Mouse (Mus musculus) cortical plate, adult 2 months (tissue): ENCODE data around the gene Gm16181. TPM values are rescaled to one million over a fixed set of nuclear protein-coding genes. Genes with fewer than 3 reads are reported as not detected.
"Not testable (repeated sequence)": the region's sequence is repeated elsewhere in the genome, so short reads cannot be mapped to it uniquely, and the experiment has no call there.

Experiments
- H3K27ac ChIP-seq: fragments of 200-500 bp; 2 replicates; pipeline ENCODE4 v1.5.1; 2012; ENCODE audit warnings: low read length, control low read depth, inconsistent platforms; ENCODE audit not compliant: insufficient read depth
- H3K4me1 ChIP-seq: fragments of 200-500 bp; 2 replicates; pipeline ENCODE4 v1.6.1; 2011; ENCODE audit warnings: low read length; ENCODE audit not compliant: control insufficient read depth, insufficient read depth
- H3K4me3 ChIP-seq: fragments of 200-500 bp; 2 replicates; pipeline ENCODE4 v1.5.1; 2011; ENCODE audit warnings: mild to moderate bottlenecking, low read length, control low read depth; ENCODE audit not compliant: insufficient read depth
- CTCF ChIP-seq: fragments of 200-500 bp; IDR thresholded peaks from 2 replicates; pipeline ENCODE4 v1.5.1; 2011; ENCODE audit warnings: mild to moderate bottlenecking, control low read depth, low read length; ENCODE audit not compliant: insufficient read depth; ENCODE audit errors: extremely low read depth
- POLR2A ChIP-seq: fragments of 200-500 bp; IDR thresholded peaks from 2 replicates; pipeline ENCODE4 v1.6.1; 2011; ENCODE audit warnings: mild to moderate bottlenecking, low read length, control low read depth; ENCODE audit not compliant: insufficient read depth; ENCODE audit errors: extremely low read depth
- polyA plus RNA-seq: library from polyadenylated mRNA; depleted of rRNA; stranded (reverse); fragments of >200 nt; gene quantifications from 2 replicates; pipeline ENCODE4 v1.2.3, GENCODE M21; 2012

Gm16181 gene
- polyA plus RNA-seq, 1 experiment, result not detected

DNA sequence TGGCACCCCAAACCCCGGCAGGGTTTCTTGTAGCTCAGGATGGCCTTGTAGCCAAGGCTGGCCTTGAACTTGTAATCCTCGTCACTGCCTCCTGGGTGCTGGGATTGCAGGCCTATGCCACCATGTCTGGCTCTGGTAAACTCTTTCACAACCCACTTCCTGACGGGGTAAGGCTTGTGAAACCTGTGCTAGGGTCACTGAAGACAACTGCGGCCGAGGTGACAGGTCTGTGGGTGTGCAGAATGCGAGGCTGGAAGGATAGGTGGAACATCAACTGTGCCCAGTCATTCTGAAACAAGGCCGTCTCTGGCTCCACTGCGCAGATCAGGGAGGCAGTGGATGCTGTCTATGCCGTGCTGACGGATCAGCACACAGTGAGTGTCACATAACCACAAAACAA, 10.4 kb downstream of the Gm16181 start:
- no peak overlapping the region for H3K27ac ChIP-seq
- no peak for TF ChIP-seq POLR2A
- no peak for TF ChIP-seq CTCF
- no peak overlapping the region for H3K4me3 ChIP-seq
- H3K4me1 ChIP-seq, result no peaks in the 10 kb centered on the region

DNA sequence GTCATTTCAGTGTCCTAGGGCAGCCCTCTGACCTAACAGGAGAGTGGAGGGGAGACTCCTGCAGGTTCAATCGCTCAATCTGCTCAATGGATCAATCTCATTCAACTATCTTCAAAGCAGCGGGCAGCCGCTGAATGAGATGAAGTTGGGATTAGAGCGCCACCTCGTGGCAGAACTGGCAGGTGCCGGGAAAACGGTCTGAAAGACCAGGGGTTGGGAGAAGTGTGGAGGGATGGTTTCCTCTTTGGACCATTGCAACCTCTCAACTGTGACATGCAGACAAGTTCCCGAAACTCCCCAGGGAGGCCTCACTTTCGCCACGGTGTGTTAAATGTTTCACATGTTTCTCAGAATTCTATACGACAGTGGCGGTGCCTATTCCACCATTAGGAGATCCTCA, 11.4 kb downstream of the Gm16181 start:
- H3K4me1 ChIP-seq, result no peaks in the 10 kb centered on the region
- H3K4me3 ChIP-seq, result no peak overlapping the region
- TF ChIP-seq POLR2A (no peak), CTCF (peak; percentile 85)
- no peak overlapping the region for H3K27ac ChIP-seq

DNA sequence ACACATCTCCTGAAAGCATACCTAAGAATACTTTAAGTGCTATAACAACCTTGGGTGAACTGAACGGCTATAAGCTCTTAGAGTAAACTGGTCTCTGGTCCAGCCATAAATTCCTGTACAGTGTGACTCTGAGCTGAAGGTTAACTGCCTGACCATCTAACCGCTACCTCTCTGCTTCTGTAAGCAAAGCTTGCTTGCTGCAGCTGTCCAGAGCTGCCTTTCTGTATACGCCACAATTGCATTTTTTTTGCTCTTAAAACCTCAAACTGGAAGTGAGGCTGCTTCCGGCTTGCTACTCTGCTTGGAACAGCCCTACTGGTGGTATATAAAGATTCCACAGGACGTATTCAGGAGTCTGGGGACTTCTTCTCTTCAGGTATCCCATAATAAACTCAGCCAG, 12.0 kb downstream of the Gm16181 start:
- H3K4me3 ChIP-seq, result no peak overlapping the region
- no peak for TF ChIP-seq POLR2A
- TF ChIP-seq CTCF, result no peak
- H3K27ac ChIP-seq, result no peak overlapping the region
- H3K4me1 ChIP-seq, result no peaks in the 10 kb centered on the region

DNA sequence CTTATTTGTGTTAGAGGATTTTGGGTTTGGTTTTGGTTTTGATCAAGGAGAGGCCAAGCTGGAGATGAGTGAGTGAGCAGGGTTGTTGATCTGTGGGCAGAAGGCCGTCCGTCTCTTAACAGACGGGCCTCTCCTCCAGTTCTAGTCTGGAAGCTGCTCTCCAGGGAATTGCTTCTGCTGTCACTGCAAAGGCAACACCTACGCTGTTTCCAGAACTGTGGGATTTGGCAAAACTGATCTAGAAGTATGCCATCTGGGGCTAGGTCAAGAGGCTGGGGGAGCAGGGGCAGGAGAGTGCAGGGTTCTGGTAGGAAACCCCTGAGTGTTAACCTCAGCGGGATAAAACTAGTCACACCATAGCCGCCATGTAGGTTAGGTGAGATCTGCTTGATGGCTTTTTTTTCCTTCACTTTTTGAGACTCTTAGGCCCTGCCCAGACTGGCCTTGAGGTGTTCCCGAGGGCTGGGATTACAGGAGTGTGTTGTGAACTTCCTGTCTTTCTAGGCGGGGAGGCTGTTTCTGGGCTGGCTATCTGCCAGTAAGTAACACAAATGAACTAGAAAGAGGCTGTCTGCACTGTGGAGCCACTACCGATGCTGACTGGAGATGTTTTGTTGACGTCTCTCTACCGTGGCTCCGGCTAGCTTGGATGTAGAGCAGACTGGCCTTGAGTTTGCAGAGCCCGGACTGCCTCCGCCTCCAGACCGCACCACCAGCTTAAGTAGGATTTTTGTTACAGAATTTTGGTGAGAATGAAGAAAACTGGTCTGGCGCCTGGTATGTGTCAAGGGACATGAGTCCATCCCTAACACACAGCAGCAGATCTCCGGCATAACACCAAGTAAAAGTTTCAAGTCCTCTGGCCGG, 12.7 kb downstream of the Gm16181 start, which contains the start of gene Atp6v1g2:
TSS of gene Atp6v1g2 (plus strand) at position 547 of the 867 bp plus-strand sequence.
- no peak within 1 kb of the TSS for H3K27ac ChIP-seq
- H3K4me1 ChIP-seq, result no peaks in the 10 kb centered on the region
- peak within 1 kb of the TSS; percentile 50; the same call in 1 of the 2 replicates for H3K4me3 ChIP-seq
- TF ChIP-seq POLR2A (no peak), CTCF (no peak)

DNA sequence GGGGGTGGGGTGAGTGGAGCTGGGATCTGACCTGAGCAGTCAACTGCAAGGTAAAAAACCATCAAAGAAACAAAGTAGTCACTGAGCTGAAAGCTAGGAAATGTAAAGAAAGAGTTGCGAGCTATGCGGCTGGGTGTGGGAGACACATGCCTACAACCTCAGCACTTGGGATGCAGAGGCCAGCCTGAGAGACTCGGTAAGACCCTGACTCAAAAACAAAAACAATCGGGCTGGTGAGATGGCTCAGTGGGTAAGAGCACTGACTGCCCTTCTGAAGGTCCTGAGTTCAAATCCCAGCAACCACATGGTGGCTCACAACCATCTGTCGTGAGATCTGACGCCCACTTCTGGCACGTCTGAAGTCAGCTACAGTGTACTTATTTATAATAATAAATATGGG, 13.5 kb downstream of the Gm16181 start:
- not testable (repeated sequence) for H3K4me3 ChIP-seq, H3K4me1 ChIP-seq, H3K27ac ChIP-seq

DNA sequence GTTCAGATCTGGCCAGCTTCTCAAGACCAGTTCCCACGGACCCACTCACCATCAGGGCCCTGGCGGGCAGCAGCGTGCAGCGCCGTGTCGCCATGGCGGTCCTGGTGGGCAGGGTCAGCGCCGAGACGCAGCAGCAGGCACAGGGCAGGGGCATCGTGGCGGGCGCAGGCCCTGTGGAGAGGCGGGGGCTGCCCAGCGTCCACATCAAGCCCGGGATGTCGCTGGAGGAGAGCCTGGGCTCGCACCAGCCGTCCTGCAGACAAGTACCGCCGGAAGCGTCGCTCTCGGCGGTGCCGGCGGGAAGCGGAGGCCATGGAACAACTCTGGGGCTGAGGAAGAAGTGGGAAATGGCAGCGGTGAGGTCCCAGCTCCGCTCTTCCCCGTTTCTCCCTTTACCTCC, 14.3 kb downstream of the Gm16181 start:
- peak overlapping the region; percentile 50 for H3K4me3 ChIP-seq

DNA sequence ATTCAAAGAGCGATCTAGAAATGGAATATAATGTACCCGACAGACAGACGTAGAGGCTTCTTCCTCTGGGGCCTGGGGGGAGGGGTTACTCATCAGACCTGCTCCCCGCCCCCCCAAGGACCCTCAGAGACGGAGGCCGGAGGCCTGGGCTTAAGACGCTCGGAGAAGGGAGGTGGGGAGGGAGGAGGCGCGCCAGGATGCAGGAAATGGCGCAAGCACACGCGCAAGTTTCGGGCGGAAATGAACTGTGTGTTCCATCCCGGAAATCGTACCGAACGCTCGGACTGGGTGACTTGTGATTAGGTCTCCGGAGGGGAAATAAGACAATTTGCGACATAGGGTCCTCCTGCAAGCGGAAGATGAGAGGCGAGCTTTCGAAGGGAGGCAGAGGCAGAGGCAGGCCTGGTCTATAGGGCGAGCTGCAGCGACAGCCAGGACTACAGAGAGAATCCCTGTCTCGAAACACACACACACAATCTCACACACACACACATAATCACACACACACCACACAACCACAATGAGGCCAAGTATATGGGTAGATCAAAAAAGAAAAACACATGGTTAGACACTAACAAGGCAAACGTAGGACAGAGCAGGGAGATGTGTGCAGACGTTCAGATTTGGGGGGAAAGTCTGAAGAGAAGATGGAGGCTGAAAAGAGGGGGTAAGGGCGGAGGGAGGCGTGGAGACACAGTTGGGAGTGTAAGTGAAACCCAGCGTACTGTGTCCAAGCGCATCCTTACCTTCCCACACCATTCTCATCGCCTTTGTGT, 15.2 kb downstream of the Gm16181 start, which contains the start of gene Nfkbil1:
TSS of gene Nfkbil1 (minus strand) at position 179 of the 776 bp plus-strand sequence.
- H3K4me1 ChIP-seq, result peaks cover 4% of the 10 kb centered on the region; the same call in 1 of the 2 replicates

More for the DNA sequence above, 14.3 kb downstream of the Gm16181 start:
- H3K4me1 ChIP-seq, result no peaks in the 10 kb centered on the region
- TF ChIP-seq POLR2A, result no peak
- no peak for TF ChIP-seq CTCF
- H3K27ac ChIP-seq, result peak overlapping the region; percentile 72

DNA sequence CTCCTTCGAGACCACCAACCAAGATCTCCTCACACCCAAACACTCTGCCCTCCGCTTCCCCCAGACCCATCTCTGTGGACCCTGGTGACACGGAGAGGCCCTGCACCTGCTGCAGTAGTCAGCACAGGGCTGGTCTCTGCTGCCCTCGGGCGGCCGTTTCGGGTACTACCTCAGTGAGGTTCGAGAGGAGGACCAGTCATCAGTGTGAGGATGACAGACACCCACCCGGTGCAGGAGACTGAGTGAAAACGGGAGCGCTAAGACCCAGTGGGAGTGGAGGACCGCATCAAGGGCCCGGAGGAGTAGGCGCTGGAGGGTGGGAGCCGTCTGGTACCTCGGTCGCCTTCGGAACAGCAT, 15.7 kb downstream of the Gm16181 start:
- TF ChIP-seq POLR2A, result peak; percentile 83
- peak; percentile 94 for TF ChIP-seq CTCF
- H3K4me1 ChIP-seq, result peaks cover 6% of the 10 kb centered on the region; the same call in 1 of the 2 replicates
- peak overlapping the region; percentile 80 for H3K27ac ChIP-seq
- H3K4me3 ChIP-seq, result peak overlapping the region; percentile 50

More for the DNA sequence above, 15.2 kb downstream of the Gm16181 start, which contains the start of gene Nfkbil1:
- H3K27ac ChIP-seq, result peak within 1 kb of the TSS; percentile 80
- TF ChIP-seq CTCF, result no peak
- TF ChIP-seq POLR2A, result peak; percentile 96
- H3K4me3 ChIP-seq, result peak within 1 kb of the TSS; percentile 50

DNA sequence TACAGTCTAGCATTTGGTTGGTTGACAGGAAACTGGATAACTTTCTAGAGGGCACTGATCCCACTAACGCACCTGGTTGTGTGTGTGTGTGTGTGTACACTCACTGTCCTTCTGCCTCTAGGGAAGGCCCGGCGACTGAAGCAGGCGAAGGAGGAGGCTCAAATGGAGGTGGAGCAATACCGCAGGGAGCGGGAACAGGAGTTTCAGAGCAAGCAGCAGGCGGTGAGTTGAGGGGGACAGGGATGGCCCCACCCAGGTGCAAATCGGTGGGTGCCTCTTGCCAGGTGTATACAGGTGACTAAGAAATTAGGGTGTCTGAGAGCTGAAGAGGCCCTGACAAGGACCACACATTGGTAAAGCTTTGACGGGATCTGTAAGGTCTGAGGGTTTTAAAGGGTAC, 16.4 kb downstream of the Gm16181 start:
- Histone ChIP-seq H3K4me1 (peaks cover 6% of the 10 kb centered on the region; the same call in 1 of the 2 replicates), H3K27ac (peak overlapping the region; percentile 52), H3K4me3 (peak overlapping the region; percentile 50)
- TF ChIP-seq CTCF (no peak), POLR2A (peak; percentile 57; the same call in 1 of the 2 replicates)

DNA sequence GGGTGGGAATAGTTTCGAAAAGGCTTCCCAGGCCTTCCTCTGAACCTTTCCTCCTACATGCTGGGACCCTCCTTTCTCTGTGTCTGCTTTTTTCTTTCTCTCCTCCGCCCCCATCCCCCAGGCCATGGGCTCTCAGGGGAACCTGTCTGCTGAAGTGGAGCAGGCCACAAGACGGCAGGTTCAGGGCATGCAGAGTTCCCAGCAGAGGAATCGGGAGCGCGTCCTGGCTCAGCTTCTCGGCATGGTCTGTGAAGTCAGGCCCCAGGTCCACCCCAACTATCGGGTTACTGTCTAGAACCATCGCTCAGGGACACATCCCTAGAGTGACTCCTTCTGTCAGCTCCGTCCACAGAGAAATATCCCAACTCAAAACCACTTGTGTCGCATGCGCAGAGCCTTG, 16.9 kb downstream of the Gm16181 start:
- Histone ChIP-seq H3K4me3 (peak overlapping the region; percentile 50), H3K27ac (no peak overlapping the region), H3K4me1 (peaks cover 6% of the 10 kb centered on the region; the same call in 1 of the 2 replicates)
- TF ChIP-seq POLR2A, result no peak
- no peak for TF ChIP-seq CTCF
